Mouse (Mus musculus): Measurements from ENCODE around the gene Spert. TPM values are rescaled to one million over a fixed set of nuclear protein-coding genes. Genes with fewer than 3 reads are reported as not detected.

Gene Spert
- total and polyA plus RNA-seq, 3 experiments = 0.66 TPM; not detected in 2

- H3K27me3 ChIP-seq (ENCODE audit: insufficient read depth, low read length) = no peaks in the 10 kb centered on the region; the same call in 1 of the 2 replicates
- no peak for ATAC-seq (ENCODE audit: extremely low read depth, insufficient number of reproducible peaks, low FRiP score, poor library complexity, severe bottlenecking)
- H3K36me3 ChIP-seq (replicated peaks) = no peaks in the 10 kb centered on the region
- DNase-seq (ENCODE audit: low spot score) = no peak
- TF ChIP-seq GATA2 (IDR thresholded peaks at IDR 0.05; ENCODE audit: borderline replicate concordance, low read depth, low read length) = no peak
- no peak for TF ChIP-seq TAL1 (conservative IDR thresholded peaks at IDR 0.05; ENCODE audit: low read depth, low read length)
- no peak for TF ChIP-seq GATA1 (IDR thresholded peaks at IDR 0.05; ENCODE audit: borderline replicate concordance, low read length)
- no peak for TF ChIP-seq POLR2AphosphoS5 (IDR thresholded peaks at IDR 0.05; ENCODE audit: insufficient replicate concordance, low read depth, low read length)
- TF ChIP-seq CTCF (IDR thresholded peaks at IDR 0.05; ENCODE audit: low read depth, low read length) = no peak
- no peaks in the 10 kb centered on the region for H3K9me3 ChIP-seq (replicated peaks)
- no peaks in the 10 kb centered on the region for H3K4me1 ChIP-seq (ENCODE audit: insufficient read depth, low read depth, low read length)
- no peak overlapping the region for H3K4me3 ChIP-seq (ENCODE audit: low read depth, low read length)
Measured at GRCm38 (mm10) chr14:75579010-75579409, 13.9 kb downstream of the Spert start.

GRCm38 (mm10) chr14:75566303-75566702 lies 26.6 kb downstream of the Spert start:
- H3K4me1 ChIP-seq (ENCODE audit: insufficient read depth, low read depth, low read length) = no peaks in the 10 kb centered on the region
- peaks cover 5% of the 10 kb centered on the region for H3K27me3 ChIP-seq (ENCODE audit: insufficient read depth, low read length)
- H3K4me3 ChIP-seq (ENCODE audit: low read depth, low read length) = no peak overlapping the region
- no peak for ATAC-seq (ENCODE audit: extremely low read depth, insufficient number of reproducible peaks, low FRiP score, poor library complexity, severe bottlenecking)
- TF ChIP-seq GATA2 (IDR thresholded peaks at IDR 0.05; ENCODE audit: borderline replicate concordance, low read depth, low read length) (no peak), POLR2AphosphoS5 (IDR thresholded peaks at IDR 0.05; ENCODE audit: insufficient replicate concordance, low read depth, low read length) (no peak), GATA1 (IDR thresholded peaks at IDR 0.05; ENCODE audit: borderline replicate concordance, low read length) (no peak), TAL1 (conservative IDR thresholded peaks at IDR 0.05; ENCODE audit: low read depth, low read length) (no peak), CTCF (IDR thresholded peaks at IDR 0.05; ENCODE audit: low read depth, low read length) (no peak)
- no peak for DNase-seq (ENCODE audit: low spot score)
- H3K36me3 ChIP-seq (replicated peaks) = no peaks in the 10 kb centered on the region
- no peaks in the 10 kb centered on the region for H3K9me3 ChIP-seq (replicated peaks)

GRCm38 (mm10) chr14:75565534-75566140 lies 27.3 kb downstream of the Spert start:
- ATAC-seq (ENCODE audit: extremely low read depth, insufficient number of reproducible peaks, low FRiP score, poor library complexity, severe bottlenecking) (no peak), DNase-seq (ENCODE audit: low spot score) (no peak)
- no peaks in the 10 kb centered on the region for H3K4me1 ChIP-seq (ENCODE audit: insufficient read depth, low read depth, low read length)
- no peaks in the 10 kb centered on the region for H3K9me3 ChIP-seq (replicated peaks)
- H3K4me3 ChIP-seq (ENCODE audit: low read depth, low read length) = no peak overlapping the region
- no peaks in the 10 kb centered on the region for H3K36me3 ChIP-seq (replicated peaks)
- peaks cover 5% of the 10 kb centered on the region for H3K27me3 ChIP-seq (ENCODE audit: insufficient read depth, low read length)
- TF ChIP-seq GATA1 (IDR thresholded peaks at IDR 0.05; ENCODE audit: borderline replicate concordance, low read length) (no peak), TAL1 (conservative IDR thresholded peaks at IDR 0.05; ENCODE audit: low read depth, low read length) (no peak), CTCF (IDR thresholded peaks at IDR 0.05; ENCODE audit: low read depth, low read length) (no peak), GATA2 (IDR thresholded peaks at IDR 0.05; ENCODE audit: borderline replicate concordance, low read depth, low read length) (no peak), POLR2AphosphoS5 (IDR thresholded peaks at IDR 0.05; ENCODE audit: insufficient replicate concordance, low read depth, low read length) (no peak)

GRCm38 (mm10) chr14:75561577-75562331 lies 31.2 kb downstream of the Spert start:
- no peaks in the 10 kb centered on the region for H3K4me1 ChIP-seq (ENCODE audit: insufficient read depth, low read depth, low read length)
- no peak overlapping the region for H3K4me3 ChIP-seq (ENCODE audit: low read depth, low read length)
- no peaks in the 10 kb centered on the region for H3K9me3 ChIP-seq (replicated peaks)
- peaks cover 5% of the 10 kb centered on the region for H3K27me3 ChIP-seq (ENCODE audit: insufficient read depth, low read length)
- ATAC-seq (ENCODE audit: extremely low read depth, insufficient number of reproducible peaks, low FRiP score, poor library complexity, severe bottlenecking) (no peak), DNase-seq (ENCODE audit: low spot score) (no peak)
- no peak for TF ChIP-seq GATA1 (IDR thresholded peaks at IDR 0.05; ENCODE audit: borderline replicate concordance, low read length)
- TF ChIP-seq POLR2AphosphoS5 (IDR thresholded peaks at IDR 0.05; ENCODE audit: insufficient replicate concordance, low read depth, low read length) = no peak
- TF ChIP-seq TAL1 (conservative IDR thresholded peaks at IDR 0.05; ENCODE audit: low read depth, low read length) = no peak
- TF ChIP-seq GATA2 (IDR thresholded peaks at IDR 0.05; ENCODE audit: borderline replicate concordance, low read depth, low read length) = no peak
- TF ChIP-seq CTCF (IDR thresholded peaks at IDR 0.05; ENCODE audit: low read depth, low read length) = no peak
- H3K36me3 ChIP-seq (replicated peaks) = no peaks in the 10 kb centered on the region

GRCm38 (mm10) chr14:75541731-75542130 lies 51.2 kb downstream of the Spert start:
- ATAC-seq (ENCODE audit: extremely low read depth, insufficient number of reproducible peaks, low FRiP score, poor library complexity, severe bottlenecking) = no peak
- Histone ChIP-seq H3K27me3 (ENCODE audit: insufficient read depth, low read length) (no peaks in the 10 kb centered on the region), H3K4me1 (ENCODE audit: insufficient read depth, low read depth, low read length) (no peaks in the 10 kb centered on the region), H3K9me3 (replicated peaks) (no peaks in the 10 kb centered on the region), H3K4me3 (ENCODE audit: low read depth, low read length) (no peak overlapping the region), H3K36me3 (replicated peaks) (no peaks in the 10 kb centered on the region)
- TF ChIP-seq GATA2 (IDR thresholded peaks at IDR 0.05; ENCODE audit: borderline replicate concordance, low read depth, low read length) (no peak), GATA1 (IDR thresholded peaks at IDR 0.05; ENCODE audit: borderline replicate concordance, low read length) (no peak)
- no peak for DNase-seq (ENCODE audit: low spot score)

- no peaks in the 10 kb centered on the region for H3K9me3 ChIP-seq (replicated peaks)
- ATAC-seq (ENCODE audit: extremely low read depth, insufficient number of reproducible peaks, low FRiP score, poor library complexity, severe bottlenecking) = no peak
- DNase-seq (ENCODE audit: low spot score) = no peak
- H3K4me3 ChIP-seq (ENCODE audit: low read depth, low read length) = no peak overlapping the region
- no peaks in the 10 kb centered on the region for H3K27me3 ChIP-seq (ENCODE audit: insufficient read depth, low read length)
- TF ChIP-seq GATA1 (IDR thresholded peaks at IDR 0.05; ENCODE audit: borderline replicate concordance, low read length) = no peak
- TF ChIP-seq POLR2AphosphoS5 (IDR thresholded peaks at IDR 0.05; ENCODE audit: insufficient replicate concordance, low read depth, low read length) = no peak
- TF ChIP-seq CTCF (IDR thresholded peaks at IDR 0.05; ENCODE audit: low read depth, low read length) = no peak
- TF ChIP-seq TAL1 (conservative IDR thresholded peaks at IDR 0.05; ENCODE audit: low read depth, low read length) = no peak
- TF ChIP-seq GATA2 (IDR thresholded peaks at IDR 0.05; ENCODE audit: borderline replicate concordance, low read depth, low read length) = no peak
- H3K36me3 ChIP-seq (replicated peaks) = no peaks in the 10 kb centered on the region
- no peaks in the 10 kb centered on the region for H3K4me1 ChIP-seq (ENCODE audit: insufficient read depth, low read depth, low read length)
Measured at GRCm38 (mm10) chr14:75540996-75541350, 51.9 kb downstream of the Spert start.
